Mouse (Mus musculus): ENCODE measurements around the gene Wdr45. TPM values are rescaled to one million over a fixed set of nuclear protein-coding genes. Genes with fewer than 3 reads are reported as not detected.
"Not testable (repeated sequence)": the region's sequence is repeated elsewhere in the genome, so short reads cannot be mapped to it uniquely, and the experiment has no call there.

Gene Wdr45
- total RNA-seq, 2 experiments from 2014 or later = 32.4 to 37.1 TPM

- not testable (repeated sequence) for DNase-seq (ENCODE audit: low spot score)
Observed at GRCm38 (mm10) chrX:7716058-7716457, 1.9 kb downstream of the Wdr45 start.

- DNase-seq (ENCODE audit: low spot score) = peak; percentile 74
Observed at GRCm38 (mm10) chrX:7721514-7722281, 7.6 kb downstream of the Wdr45 start, which contains the start of gene Gm45208. Gene Gm45208, plus strand, starts transcription at chrX:7722245.

- DNase-seq (ENCODE audit: low spot score) = no peak
Observed at GRCm38 (mm10) chrX:7722282-7722611, 8.1 kb downstream of the Wdr45 start.

DNA sequence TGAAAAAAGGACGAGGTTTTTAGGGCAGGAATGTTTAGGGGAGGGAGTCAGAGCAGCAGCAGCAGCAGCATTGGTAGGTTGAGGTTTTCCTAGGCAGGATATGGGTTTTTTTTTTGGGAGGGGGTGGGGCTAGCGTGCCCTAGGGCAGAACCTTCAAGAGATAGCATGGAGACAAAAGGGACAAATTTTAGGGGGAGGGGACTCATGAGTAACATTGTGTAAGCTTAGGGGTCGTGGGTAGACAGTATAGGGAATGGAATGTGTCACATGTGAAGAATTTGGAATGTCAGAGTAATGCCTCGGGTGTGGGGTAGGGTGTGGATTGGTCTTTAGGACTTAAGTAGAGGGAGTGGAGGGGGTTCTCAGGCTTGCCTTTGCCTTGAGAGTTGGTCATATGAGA lies 8.6 kb downstream of the Wdr45 start:
- DNase-seq (ENCODE audit: low spot score) = no peak

GRCm38 (mm10) chrX:7724135-7724534 lies 10.0 kb downstream of the Wdr45 start:
- no peak for DNase-seq (ENCODE audit: low spot score)

DNA sequence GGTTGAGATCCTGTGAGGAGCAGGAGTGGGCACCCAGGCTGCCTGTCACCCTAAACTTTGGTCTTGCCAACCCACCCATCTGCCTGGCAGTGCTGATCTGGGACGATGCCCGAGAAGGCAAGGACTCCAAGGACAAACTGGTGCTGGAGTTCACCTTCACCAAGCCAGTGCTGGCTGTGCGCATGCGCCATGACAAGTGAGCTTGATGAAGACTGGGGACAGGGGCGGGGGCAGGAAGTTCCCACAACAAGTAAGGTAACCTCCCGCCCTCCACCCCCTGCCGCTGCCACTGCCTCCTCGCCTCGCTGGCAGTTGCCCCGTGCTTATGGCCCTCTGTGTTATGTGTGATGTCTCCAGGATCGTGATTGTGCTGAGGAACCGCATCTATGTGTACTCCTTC lies 11.7 kb downstream of the Wdr45 start:
- DNase-seq (ENCODE audit: low spot score) = no peak

- DNase-seq (ENCODE audit: low spot score) = no peak
Observed at GRCm38 (mm10) chrX:7727176-7727575, 13.0 kb downstream of the Wdr45 start.

DNA sequence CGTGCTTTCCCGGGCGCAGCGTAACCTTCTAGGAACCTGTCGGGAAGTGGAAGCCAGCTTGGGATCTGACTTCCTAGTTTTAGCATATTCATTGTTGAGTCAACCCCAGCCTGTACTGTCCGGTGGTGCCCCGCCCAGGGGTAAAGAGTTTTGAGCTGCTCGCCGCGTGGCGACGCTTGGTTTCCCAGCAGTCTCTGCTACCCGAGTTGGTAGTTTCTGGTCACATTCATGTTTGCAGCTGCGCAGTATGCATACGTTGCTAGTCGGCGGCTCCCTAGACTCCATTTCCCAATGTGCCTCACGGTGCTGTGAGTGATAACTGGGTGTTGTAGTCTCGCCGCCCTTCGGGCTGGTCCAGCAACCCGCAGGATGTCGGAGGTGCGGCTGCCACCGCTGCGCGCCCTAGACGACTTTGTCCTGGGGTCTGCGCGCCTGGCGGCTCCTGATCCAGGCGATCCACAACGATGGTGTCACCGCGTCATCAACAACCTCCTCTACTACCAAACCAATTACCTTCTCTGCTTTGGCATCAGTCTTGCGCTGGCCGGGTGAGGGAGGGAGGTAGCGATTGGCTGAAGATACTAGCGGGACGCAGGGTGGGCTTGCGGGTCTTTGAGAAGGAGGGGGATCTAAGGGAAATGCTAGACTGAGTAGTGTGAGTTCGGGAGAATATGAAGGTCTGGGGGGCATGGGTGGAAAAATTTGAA lies 14.2 kb downstream of the Wdr45 start, which contains the start of gene Praf2:
Gene Praf2, plus strand, starts transcription at position 225 of the 707 bp plus-strand sequence.
- peak; percentile 81 for DNase-seq (ENCODE audit: low spot score)

- no peak for DNase-seq (ENCODE audit: low spot score)
Observed at GRCm38 (mm10) chrX:7728922-7729265, 14.8 kb downstream of the Wdr45 start.

DNA sequence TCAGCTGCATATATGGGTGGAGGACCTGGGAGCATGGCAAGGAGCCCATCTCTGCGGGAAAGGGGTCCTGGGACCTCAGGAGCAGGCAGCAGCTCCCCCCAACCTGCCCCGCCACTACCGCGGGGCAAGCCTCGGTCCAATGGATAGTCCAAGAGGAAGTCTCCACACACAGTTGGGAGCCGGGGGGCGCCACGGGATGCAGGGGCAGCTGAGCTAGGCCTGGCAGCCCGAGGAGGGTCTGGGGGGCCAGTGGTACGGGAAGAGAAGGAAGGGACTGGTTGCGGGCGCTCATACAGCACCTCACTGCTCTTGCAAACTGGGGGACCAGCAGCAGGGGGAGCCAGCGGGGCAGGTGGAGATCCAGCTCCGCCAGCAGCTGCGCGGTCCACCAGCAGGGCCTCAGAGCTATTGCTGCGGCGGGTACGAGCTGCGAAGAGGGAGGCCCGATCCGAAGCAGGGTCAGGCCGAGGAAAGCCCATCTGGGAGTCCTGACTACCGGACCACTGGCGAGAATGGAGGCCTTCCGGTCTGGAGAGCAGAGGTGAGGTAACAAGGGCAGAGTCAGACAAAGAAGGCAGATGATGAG lies 19.5 kb downstream of the Wdr45 start:
- peak; percentile 62 for DNase-seq (ENCODE audit: low spot score)

DNA sequence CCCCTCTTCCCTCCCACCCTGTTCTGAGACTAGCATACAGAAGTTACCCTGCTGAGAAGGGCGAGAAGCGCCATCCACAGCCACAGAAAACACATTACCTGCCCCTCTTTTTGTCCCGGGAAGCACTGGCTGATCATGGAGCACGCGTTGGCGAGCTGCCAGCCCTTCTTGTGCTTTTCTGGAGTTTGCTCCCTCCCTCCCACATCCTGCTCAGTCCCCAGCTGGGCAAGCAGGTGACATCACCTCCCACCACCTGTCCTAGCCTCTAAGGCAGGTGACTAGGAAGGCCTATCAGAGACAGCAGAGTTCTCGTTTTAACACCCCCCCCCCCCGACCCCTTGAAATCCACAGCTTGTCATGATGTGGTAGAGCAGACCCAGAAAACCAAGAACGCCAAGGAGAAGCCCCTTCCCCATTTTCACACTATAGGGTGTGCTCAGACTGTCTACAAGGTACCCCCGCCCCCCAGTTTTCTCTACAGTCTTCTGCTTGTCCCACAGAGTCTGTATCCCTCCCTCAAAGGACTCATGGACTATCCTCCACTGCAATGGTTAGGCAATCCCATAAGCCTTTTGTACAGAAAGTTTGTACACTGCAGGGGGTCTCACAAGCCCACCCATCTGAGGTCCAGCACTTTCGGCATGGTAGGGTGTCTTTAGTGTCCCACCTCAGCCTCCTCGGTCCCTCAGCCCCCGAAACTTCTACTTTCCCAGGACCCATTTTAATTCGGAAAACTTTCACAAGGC lies 25.4 kb downstream of the Wdr45 start:
- DNase-seq (ENCODE audit: low spot score) = no peak

GRCm38 (mm10) chrX:7740082-7740819 lies 26.1 kb downstream of the Wdr45 start:
- DNase-seq (ENCODE audit: low spot score) = no peak

DNA sequence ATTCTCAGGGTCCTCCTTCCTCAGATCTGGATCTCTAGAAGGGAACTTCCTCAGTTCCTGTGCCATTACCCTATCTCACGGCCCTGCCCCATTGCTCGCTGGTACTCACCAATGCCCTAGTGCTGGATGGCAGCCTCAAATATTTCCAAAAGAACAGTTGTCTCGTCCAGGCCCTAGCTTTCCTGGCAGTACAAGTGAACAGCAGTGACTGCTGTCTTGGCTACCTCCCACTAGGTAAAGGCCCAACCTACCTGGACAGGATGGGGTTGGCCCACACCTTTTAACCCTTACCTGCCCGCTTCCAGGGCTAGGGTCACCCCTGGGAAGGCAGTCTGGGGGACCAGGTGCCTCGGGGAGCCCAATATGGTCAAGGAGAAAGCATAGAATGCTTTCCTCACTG lies 27.0 kb downstream of the Wdr45 start:
- DNase-seq (ENCODE audit: low spot score) = no peak

GRCm38 (mm10) chrX:7743470-7743869 lies 29.3 kb downstream of the Wdr45 start:
- DNase-seq (ENCODE audit: low spot score) = no peak

DNA sequence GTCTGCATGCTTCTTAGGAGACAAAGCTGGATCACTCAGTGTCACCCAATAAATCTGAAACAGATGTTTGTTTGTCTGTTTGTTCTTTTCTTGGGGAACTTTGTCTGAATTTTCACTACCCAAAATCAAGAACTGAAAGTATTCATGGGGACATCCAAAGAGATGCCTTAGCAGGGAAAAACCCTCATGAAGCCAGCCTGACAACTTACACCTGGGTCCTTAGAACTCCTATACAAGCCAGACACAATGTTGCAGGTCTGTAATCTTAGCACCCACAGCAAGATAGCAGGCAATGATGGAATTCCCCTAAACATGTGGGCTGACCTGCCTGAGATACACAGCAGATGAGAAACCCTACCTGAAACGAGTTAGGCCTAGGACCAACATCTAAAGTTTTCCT lies 30.8 kb downstream of the Wdr45 start:
- no peak for DNase-seq (ENCODE audit: low spot score)

- DNase-seq (ENCODE audit: low spot score) = no peak
Observed at GRCm38 (mm10) chrX:7745429-7745828, 31.3 kb downstream of the Wdr45 start.

DNA sequence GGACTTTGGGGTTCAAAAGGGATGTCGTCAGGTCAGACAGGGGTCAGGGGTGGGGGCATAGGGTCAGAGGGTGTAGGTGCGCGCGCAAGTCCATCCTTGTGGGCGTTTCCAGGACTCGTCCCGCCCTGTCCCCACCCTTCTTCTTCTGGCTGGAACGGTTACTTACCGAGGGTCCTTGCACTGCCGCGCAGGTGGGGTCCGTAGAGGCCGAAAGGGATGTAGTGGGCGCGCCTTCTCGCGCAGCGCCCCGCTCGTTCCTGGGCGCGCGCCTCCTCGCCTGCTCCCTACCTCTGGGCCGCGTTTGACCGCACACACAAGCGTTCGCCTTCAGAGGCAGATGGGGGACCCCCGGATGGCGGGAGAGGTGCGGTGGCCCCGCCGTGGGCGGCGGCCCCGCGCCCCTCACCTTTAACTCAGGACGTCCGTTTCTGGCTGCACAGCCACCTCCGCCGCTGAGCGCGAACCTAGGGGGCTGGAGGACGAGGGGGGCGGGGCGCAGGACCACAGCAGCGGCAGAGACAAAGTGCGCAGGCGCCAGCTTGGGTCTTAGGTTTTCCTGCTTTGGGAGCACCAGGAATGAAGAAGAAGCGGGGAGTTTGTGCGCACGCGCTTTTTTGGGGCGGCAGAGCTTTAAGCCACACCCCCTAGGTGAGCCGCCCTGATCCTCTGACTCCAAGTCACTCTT lies 36.4 kb downstream of the Wdr45 start, which contains the start of gene Ccdc120:
Gene Ccdc120, minus strand, starts transcription at position 474 of the 685 bp plus-strand sequence.
- no peak for DNase-seq (ENCODE audit: low spot score)

- DNase-seq (ENCODE audit: low spot score) = not testable (repeated sequence)
Observed at GRCm38 (mm10) chrX:7753627-7754026, 39.5 kb downstream of the Wdr45 start.

- peak; percentile 93 for DNase-seq (ENCODE audit: low spot score)
Observed at GRCm38 (mm10) chrX:7762137-7762920, 48.2 kb downstream of the Wdr45 start, which contains the start of gene Tfe3. Gene Tfe3, plus strand, starts transcription at chrX:7762560.

DNA sequence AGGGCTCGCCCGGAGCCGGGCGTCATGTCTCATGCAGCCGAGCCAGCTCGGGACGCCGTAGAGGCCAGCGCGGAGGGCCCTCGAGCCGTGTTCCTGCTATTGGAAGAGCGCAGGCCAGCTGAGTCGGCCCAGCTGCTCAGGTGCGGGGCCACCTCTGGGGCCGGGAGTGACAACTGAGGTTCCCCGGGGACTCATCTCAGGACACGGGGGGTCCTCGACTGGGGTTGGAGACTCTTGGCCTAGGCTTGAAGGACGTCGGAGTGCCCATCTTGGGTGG lies 48.7 kb downstream of the Wdr45 start:
- no peak for DNase-seq (ENCODE audit: low spot score)
